26 mouse cellular contexts compared by ENCODE assay signal in the genomic region with DNA sequence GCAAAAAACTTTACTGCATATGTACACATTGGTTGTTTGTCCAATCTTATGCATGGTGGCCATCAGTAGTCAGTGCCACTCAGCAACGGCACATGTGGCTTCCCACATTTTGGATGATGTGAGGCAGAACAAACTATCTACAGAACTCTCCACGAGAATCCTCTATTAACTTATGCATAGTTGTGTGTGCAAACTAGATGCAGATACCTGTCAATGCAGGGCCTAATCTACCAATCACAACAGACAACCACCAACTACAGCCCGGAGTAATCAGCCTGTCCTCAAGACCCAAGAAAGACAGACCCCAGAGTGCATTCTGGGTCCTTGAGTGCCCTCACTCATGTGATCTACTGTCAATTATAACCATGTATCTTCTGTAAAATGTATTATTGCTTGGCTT. TPM values are rescaled to one million over a fixed set of nuclear protein-coding genes. Genes with fewer than 3 reads are reported as not detected.
"Had no signal": no experiment of that assay in that cellular context is flagged by ENCODE, and none has a peak within 500 bp of the region (broad histone marks: within the 10 kb centered on the region; RNA-seq: fewer than 3 reads in every experiment).

No protein-coding gene starts in this region.

- DNase-seq: liver, postnatal 0 days; lung, adult 2 months; lung, postnatal 14 days; lung, postnatal 4 days; midbrain, embryonic 14.5 days; retina, postnatal 1 day; right cerebral cortex, adult 18-20 months; right cerebral cortex, postnatal 14 days; thymus, adult 2 months; thymus, postnatal 25 days had no signal

- H3K4me2 ChIP-seq: lung, embryonic 15.5 days; midbrain, embryonic 12.5 days; neural tube, embryonic 13.5 days; neural tube, embryonic 15.5 days; stomach, embryonic 15.5 days had no signal

- H3K36me3 ChIP-seq: lung, embryonic 15.5 days; midbrain, embryonic 12.5 days; neural tube, embryonic 13.5 days; stomach, embryonic 15.5 days had no signal

- H3K27ac ChIP-seq: lung, embryonic 15.5 days; midbrain, embryonic 10.5 days; midbrain, embryonic 12.5 days; neural tube, embryonic 13.5 days; neural tube, embryonic 15.5 days; stomach, embryonic 15.5 days; stomach, postnatal 0 days had no signal

- ATAC-seq: liver, postnatal 0 days; lung, postnatal 0 days; midbrain, embryonic 16.5 days had no signal

- H3K4me3 ChIP-seq: lung, embryonic 15.5 days; midbrain, embryonic 10.5 days; midbrain, embryonic 12.5 days; myocyte; neural tube, embryonic 13.5 days; neural tube, embryonic 15.5 days; stomach, embryonic 15.5 days had no signal

- H3K9ac ChIP-seq: liver, postnatal 0 days; lung, embryonic 15.5 days; midbrain, embryonic 12.5 days; neural tube, embryonic 13.5 days; neural tube, embryonic 15.5 days; stomach, embryonic 15.5 days had no signal

- H3K27me3 ChIP-seq: lung, embryonic 15.5 days; midbrain, embryonic 12.5 days; neural tube, embryonic 13.5 days; neural tube, embryonic 15.5 days; stomach, embryonic 15.5 days had no signal

- H3K9me3 ChIP-seq: lung, embryonic 15.5 days; midbrain, embryonic 10.5 days; neural tube, embryonic 13.5 days; neural tube, embryonic 15.5 days; stomach, embryonic 15.5 days had no signal

RNA-seq across cellular contexts. Expression of gene Gm17617, which starts 31.0 kb away (rescaled TPM):
- total RNA-seq: megakaryocyte, adult 5-6 weeks; megakaryocyte-erythroid progenitor cell, adult 5-6 weeks had no signal
- polyA plus RNA-seq: liver, postnatal 0 days; lung, adult 2 months; lung, embryonic 15.5 days; lung, postnatal 0 days; midbrain, embryonic 10.5 days; midbrain, embryonic 12.5 days; midbrain, embryonic 14.5 days; midbrain, embryonic 16.5 days; myocyte; neural tube, embryonic 11.5 days; neural tube, embryonic 13.5 days; neural tube, embryonic 15.5 days; spleen, adult 2 months; stomach, embryonic 15.5 days; stomach, postnatal 0 days; testis, adult 2 months; thymus, adult 2 months; urinary bladder, adult 2 months had no signal

RNA-seq across cellular contexts. Expression of gene Fgfr4, which starts 50.1 kb away (rescaled TPM):
- total RNA-seq: megakaryocyte, adult 5-6 weeks; megakaryocyte-erythroid progenitor cell, adult 5-6 weeks had no signal
